Mouse (Mus musculus): ENCODE results near the gene Rab8a.

DNA sequence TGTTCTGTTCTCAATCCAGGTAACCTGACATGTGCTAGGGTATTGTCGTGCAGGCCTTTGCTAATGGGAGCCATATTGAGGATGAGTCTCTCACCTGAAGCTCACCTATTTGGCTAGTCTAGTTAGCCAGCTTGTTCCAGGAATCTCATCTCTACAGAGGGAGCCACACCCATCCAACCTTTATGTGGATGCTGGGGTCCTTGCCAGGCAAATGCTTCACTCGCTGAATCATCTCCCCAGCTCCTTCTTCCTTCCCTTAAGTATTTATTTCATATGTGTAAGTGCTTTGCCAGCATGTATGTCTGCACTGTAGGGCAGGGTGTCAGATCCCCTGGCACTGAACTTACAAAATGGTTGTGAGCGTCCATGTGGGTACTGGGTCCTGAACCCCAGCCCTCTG lies 14.4 kb upstream of the Rab8a start:
- TF ChIP-seq GATA1 (IDR thresholded peaks at IDR 0.05; ENCODE audit: borderline replicate concordance, low read length): no peak
- TF ChIP-seq FLI1 (IDR thresholded peaks at IDR 0.05; ENCODE audit: low read length): no peak

All from megakaryocyte, embryonic 14.5 days (primary cell).